Mouse (Mus musculus) lung, embryonic 15.5 days (tissue): Measurements from ENCODE around the gene Nutm1. TPM values are rescaled to one million over a fixed set of nuclear protein-coding genes. Genes with fewer than 3 reads are reported as not detected.
A peak's percentile ranks its signal among the peaks of the same experiment; 100 is the strongest.

Source experiments
- ATAC-seq: fragments of 200-750 bp; cut with Nextera tagmentation; 2 replicates; pipeline ENCODE4 v1.8.0; 2017; ENCODE audit warnings: moderate number of reproducible peaks, borderline replicate concordance; ENCODE audit not compliant: low FRiP score, low TSS enrichment; ENCODE audit errors: extremely low read depth
- H3K27ac ChIP-seq: fragments of 300-500 bp; sonication (generic); 2 replicates; pipeline ENCODE4 v1.5.1; 2015; ENCODE audit warnings: moderate library complexity, mild to moderate bottlenecking, inconsistent platforms
- H3K27me3 ChIP-seq: fragments of 300-500 bp; sonication (generic); 2 replicates; pipeline ENCODE4 v1.6.1; 2015; ENCODE audit warnings: inconsistent platforms
- H3K36me3 ChIP-seq: fragments of 300-500 bp; sonication (generic); 2 replicates; pipeline ENCODE4 v1.6.1; 2015; ENCODE audit warnings: inconsistent platforms
- H3K4me1 ChIP-seq: fragments of 300-500 bp; sonication (generic); 2 replicates; pipeline ENCODE4 v1.6.1; 2015; ENCODE audit warnings: inconsistent platforms
- H3K4me2 ChIP-seq: fragments of 300-500 bp; sonication (generic); 2 replicates; pipeline ENCODE4 v1.6.1; 2015; ENCODE audit warnings: inconsistent platforms, mild to moderate bottlenecking, moderate library complexity
- H3K4me3 ChIP-seq: fragments of 300-500 bp; sonication (generic); 2 replicates; pipeline ENCODE4 v1.5.1; 2015; ENCODE audit warnings: mild to moderate bottlenecking, inconsistent platforms
- H3K9ac ChIP-seq: fragments of 300-500 bp; sonication (generic); 2 replicates; pipeline ENCODE4 v1.6.1; 2015; ENCODE audit warnings: inconsistent platforms
- H3K9me3 ChIP-seq: fragments of 300-500 bp; sonication (generic); 2 replicates; pipeline ENCODE4 v1.6.1; 2016; ENCODE audit warnings: inconsistent platforms
- WGBS: fragments of 180-500 bp; shearing (Covaris S2); methylation state at CpG from one replicate; pipeline ENCODE4 v1.1.7; 2015; 5-methylcytosine and 5-hydroxymethylcytosine counted together
- polyA plus RNA-seq: library from polyadenylated mRNA; unstranded; fragments of >200 nt; fragmentation: Nextera tagmentation; extraction: Ambion mirVana; gene quantifications from 2 replicates; pipeline ENCODE4 v1.2.1, GENCODE M21; 2015

Gene Nutm1
- polyA plus RNA-seq, 1 experiment from 2014 or later, result not detected

DNA sequence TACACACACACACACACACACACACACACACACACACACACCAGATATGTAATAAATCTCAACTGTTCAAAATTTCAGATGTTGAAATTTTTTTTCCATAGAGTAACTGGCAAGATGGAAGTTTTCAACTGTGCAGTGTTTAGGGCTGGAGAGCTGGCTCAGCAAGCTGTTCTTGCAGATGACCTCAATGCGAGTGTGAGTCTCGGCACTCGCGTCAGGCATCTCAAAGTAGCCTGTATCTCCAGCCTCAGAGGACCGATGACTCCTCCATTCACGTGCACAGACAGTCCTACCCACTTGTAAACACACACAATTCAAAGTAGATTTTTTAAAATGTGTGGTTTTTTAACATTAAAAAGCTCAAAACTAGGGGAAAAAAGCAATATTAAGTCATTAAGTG lies 14.4 kb upstream of the Nutm1 start:
- Histone ChIP-seq H3K4me3 (no peak overlapping the region), H3K36me3 (no peaks in the 10 kb centered on the region), H3K9ac (no peak overlapping the region), H3K4me1 (no peaks in the 10 kb centered on the region), H3K9me3 (no peaks in the 10 kb centered on the region), H3K27me3 (no peaks in the 10 kb centered on the region), H3K27ac (no peak overlapping the region), H3K4me2 (no peak overlapping the region)
- 84% methylated on average over 6 of the region's 6 CpGs for WGBS
- no peak for ATAC-seq

DNA sequence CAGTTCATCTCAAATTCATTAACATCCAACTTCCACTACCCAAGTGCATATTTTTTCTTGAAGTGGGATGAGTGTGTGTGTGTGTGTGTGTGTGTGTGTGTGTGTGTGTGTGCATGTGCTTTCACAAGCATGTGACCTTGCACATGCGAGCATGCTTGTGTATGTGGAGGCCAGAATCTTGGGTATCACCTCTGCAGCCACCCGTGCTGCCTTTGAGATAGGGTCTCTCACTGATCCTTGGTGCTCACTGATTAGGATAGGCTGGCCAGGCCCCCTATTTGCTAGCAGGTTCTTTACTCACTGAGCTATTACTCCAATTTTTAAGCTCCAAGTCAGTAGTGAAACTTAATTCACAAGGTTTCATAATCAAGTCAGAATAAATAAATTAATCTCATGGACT lies 13.8 kb upstream of the Nutm1 start:
- no peaks in the 10 kb centered on the region for H3K36me3 ChIP-seq
- H3K4me1 ChIP-seq, result no peaks in the 10 kb centered on the region
- H3K27me3 ChIP-seq, result no peaks in the 10 kb centered on the region
- no peak overlapping the region for H3K27ac ChIP-seq
- no peak overlapping the region for H3K4me2 ChIP-seq
- H3K4me3 ChIP-seq, result no peak overlapping the region
- WGBS, result 82% methylated on average over 2 of the region's 2 CpGs
- no peak for ATAC-seq
- H3K9me3 ChIP-seq, result no peaks in the 10 kb centered on the region
- H3K9ac ChIP-seq, result no peak overlapping the region

DNA sequence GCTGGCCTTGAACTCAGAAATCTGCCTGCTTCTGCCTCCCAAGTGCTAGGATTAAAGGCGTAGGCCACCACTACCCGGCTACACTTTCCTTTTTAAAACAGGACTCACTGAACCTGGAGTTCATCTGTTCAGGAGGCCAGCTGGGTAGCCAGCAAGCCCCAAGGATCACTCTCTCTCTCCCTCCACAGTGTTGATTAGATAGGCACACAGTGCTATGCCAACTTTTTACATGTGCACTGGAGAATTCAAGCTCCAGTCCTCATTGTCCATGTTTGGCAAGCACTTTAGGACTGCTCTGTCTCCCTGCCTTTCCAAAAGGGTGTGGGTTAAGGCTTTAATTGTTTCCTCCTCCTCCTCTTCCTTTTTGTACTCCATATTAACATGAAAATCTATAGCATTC lies 10.9 kb upstream of the Nutm1 start:
- H3K27ac ChIP-seq, result no peak overlapping the region
- peaks cover 12% of the 10 kb centered on the region for H3K4me1 ChIP-seq
- ATAC-seq, result no peak
- 86% methylated on average over 2 of the region's 2 CpGs for WGBS
- no peaks in the 10 kb centered on the region for H3K27me3 ChIP-seq
- no peaks in the 10 kb centered on the region for H3K9me3 ChIP-seq
- H3K9ac ChIP-seq, result no peak overlapping the region
- H3K4me2 ChIP-seq, result no peak overlapping the region
- no peak overlapping the region for H3K4me3 ChIP-seq
- no peaks in the 10 kb centered on the region for H3K36me3 ChIP-seq

DNA sequence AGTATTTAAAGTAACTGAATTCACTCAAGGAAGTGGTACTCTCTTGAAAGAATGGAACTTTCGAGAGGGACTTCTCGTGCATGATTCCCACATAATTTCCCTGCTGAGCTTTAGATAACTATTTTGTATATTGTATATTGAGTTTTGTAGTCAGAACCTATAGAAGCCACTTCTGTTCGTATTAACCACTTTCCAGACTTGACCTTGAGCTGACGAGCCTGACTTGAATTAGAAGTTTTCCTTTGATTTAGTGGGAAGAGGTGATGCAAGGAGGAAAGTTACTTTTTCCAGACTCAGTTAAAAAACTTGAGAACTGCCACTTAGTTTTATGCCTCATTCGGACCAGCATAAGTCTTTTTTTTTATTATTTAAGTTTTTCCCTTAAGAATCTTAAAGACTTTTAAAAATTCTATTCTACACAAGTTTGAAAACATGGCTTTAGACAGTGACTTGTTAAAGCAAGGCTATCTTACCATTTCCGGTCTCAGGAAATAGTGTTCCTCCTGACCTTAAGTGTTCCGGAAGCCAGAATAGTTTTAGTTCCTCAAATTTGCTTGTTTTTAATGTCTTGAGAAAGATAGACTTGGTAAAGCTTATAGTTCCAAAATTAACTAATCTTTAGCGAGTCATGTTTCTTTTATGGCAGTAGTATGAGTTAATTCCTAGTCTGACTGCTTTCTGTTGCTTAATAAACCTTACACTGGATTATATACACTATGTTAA lies 8.6 kb upstream of the Nutm1 start:
- Histone ChIP-seq H3K9me3 (no peaks in the 10 kb centered on the region), H3K27ac (no peak overlapping the region), H3K36me3 (no peaks in the 10 kb centered on the region), H3K9ac (no peak overlapping the region), H3K4me1 (peaks cover 23% of the 10 kb centered on the region), H3K4me2 (peak overlapping the region; percentile 91), H3K4me3 (peak overlapping the region; percentile 82; the same call in 1 of the 2 replicates), H3K27me3 (no peaks in the 10 kb centered on the region)
- ATAC-seq, result no peak
- WGBS, result 74% methylated on average over 8 of the region's 8 CpGs

DNA sequence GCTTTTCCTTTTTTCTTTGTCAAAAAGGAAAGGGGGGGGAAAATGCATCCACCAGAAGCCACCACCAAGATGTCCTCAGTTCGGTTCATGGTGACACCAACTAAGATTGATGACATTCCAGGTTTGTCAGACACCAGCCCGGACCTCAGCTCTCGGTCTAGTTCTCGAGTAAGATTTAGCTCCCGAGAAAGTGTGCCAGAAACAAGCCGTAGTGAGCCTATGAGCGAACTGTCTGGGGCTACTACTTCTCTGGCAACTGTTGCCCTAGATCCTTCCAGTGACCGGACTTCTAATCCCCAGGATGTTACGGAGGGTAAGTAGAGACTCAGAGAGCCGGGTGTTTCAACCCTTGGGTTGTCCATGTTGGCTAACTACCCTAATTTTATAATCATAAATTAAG lies 7.7 kb upstream of the Nutm1 start:
- Histone ChIP-seq H3K36me3 (no peaks in the 10 kb centered on the region), H3K4me2 (peak overlapping the region; percentile 91), H3K27me3 (no peaks in the 10 kb centered on the region), H3K9me3 (no peaks in the 10 kb centered on the region), H3K4me3 (peak overlapping the region; percentile 82), H3K27ac (no peak overlapping the region), H3K4me1 (peaks cover 23% of the 10 kb centered on the region), H3K9ac (peak overlapping the region; percentile 66; the same call in 1 of the 2 replicates)
- 27% methylated on average over 10 of the region's 10 CpGs for WGBS
- ATAC-seq, result no peak

DNA sequence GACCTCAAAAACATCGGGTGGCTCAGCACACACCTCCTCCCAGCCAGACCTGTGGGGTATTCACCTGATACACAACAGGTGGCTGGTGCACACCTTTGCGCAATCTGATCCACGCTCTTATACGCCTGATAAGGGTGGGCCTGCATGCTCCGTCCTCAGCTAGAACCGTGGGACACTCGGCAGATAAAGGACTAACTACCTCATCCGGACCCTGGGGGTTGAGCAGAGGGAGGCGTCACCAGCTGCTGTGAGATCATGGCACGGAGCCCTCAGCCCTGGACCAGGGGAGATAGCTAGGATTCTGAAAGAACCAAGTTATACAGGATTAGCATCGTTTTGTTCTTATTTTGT lies 7.1 kb upstream of the Nutm1 start, which contains the start of gene Gm21985:
TSS of gene Gm21985 (plus strand) at position 73 of the 351 bp plus-strand sequence.
- Histone ChIP-seq H3K27me3 (no peaks in the 10 kb centered on the region), H3K9ac (peak within 1 kb of the TSS; percentile 66), H3K4me3 (peak within 1 kb of the TSS; percentile 82), H3K9me3 (no peaks in the 10 kb centered on the region), H3K36me3 (no peaks in the 10 kb centered on the region), H3K4me1 (peaks cover 23% of the 10 kb centered on the region), H3K27ac (peak within 1 kb of the TSS; percentile 84), H3K4me2 (peak within 1 kb of the TSS; percentile 91)
- WGBS, result 2% methylated on average over 11 of the region's 11 CpGs
- ATAC-seq, result peak; percentile 13

DNA sequence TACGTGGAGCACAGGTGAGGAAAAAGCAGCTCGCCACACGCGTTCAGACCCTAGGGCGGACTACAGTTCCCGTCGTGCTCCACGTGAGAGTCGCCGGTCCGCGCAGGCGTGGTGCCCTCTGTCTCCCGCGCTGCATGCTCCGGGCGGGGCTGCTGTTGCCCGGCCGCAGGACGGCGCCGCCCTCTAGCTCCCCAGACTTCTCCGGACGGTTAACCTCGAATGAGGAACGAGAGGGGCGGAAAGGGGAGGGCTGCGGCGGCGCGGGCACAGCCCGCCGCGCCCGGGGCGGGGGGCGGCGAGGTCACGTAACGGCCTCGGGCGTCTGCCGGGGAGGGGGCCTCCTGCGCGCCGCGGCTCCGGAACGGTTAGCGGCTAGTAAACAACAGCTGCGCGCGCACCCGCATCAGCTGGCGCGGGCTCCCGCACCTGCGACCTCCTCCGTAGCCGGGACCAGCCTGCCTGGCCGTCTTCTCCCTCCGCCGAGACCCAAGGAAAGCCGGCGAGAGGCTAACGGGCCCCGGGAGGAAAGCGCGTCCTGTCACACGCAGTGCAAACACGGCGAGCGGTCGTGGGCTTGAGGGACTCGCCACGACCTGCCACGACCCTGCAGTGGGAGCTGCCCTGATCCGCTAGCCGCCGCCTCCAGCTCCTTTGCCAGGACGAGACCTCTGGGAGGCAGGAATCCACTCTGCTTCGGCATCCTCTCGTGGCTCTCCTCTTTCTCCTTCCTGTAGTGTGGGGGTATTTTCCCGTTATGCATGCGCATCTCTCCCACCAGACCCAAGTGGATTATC lies 6.6 kb upstream of the Nutm1 start, which contains the start of gene Slc12a6:
TSS of gene Slc12a6 (plus strand) at position 378 of the 794 bp plus-strand sequence.
- ATAC-seq, result peak; percentile 97
- Histone ChIP-seq H3K27ac (peak within 1 kb of the TSS; percentile 84), H3K27me3 (no peaks in the 10 kb centered on the region), H3K4me1 (peaks cover 23% of the 10 kb centered on the region), H3K9ac (peak within 1 kb of the TSS; percentile 66), H3K9me3 (no peaks in the 10 kb centered on the region), H3K4me2 (peak within 1 kb of the TSS; percentile 91), H3K36me3 (no peaks in the 10 kb centered on the region), H3K4me3 (peak within 1 kb of the TSS; percentile 82)
- WGBS, result under 1% methylated on average over 83 of the region's 85 CpGs

DNA sequence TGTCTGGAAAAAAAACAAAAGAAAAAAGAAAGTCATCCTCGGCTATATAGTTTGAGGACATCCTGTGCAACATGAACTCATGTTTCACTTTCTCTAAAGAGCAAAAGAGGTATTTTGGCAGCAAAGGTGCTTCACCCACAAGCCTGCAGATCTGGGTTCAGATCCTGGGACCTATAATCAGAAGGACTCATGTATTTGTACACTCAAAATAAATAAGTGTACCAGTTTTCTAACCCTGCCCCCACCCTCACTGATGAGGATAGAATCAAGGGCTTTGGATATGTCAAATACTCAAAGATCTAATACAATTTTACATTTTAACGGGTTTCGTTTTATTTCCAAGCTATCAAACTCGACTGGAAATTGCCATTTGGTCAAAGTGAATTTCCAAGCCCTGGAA lies 5.3 kb upstream of the Nutm1 start:
- Histone ChIP-seq H3K27ac (no peak overlapping the region), H3K4me3 (no peak overlapping the region), H3K9ac (no peak overlapping the region), H3K9me3 (no peaks in the 10 kb centered on the region), H3K27me3 (no peaks in the 10 kb centered on the region), H3K36me3 (no peaks in the 10 kb centered on the region), H3K4me2 (no peak overlapping the region), H3K4me1 (peaks cover 23% of the 10 kb centered on the region)
- ATAC-seq, result no peak
- 70% methylated on average over 4 of the region's 4 CpGs for WGBS

DNA sequence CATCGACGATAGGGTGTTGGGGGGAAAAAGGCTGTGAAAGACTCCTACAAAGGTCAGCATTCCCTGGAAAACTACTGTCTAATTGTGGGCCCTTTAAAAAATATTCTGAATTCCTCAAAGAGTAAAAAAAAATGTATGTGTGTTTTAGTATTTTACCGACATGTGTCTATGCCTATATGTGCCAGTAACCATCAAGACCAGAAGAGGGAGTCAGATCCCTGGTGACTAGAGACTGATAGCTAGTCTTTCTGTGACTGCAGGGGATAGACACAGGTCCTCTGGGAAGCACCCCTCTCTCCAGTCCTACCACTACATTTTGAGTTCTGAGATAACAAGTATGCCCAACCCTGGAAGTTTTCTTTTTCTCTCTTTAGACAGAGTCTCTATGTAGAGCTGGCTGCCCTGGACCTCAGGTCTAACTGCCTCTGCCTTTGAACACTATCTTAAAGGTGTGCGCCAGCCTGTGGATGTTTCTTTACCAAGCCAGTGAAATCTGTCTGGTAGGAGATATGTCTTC lies 3.7 kb upstream of the Nutm1 start:
- H3K27me3 ChIP-seq, result no peaks in the 10 kb centered on the region
- no peak for ATAC-seq
- H3K4me2 ChIP-seq, result peak overlapping the region; percentile 65
- H3K4me1 ChIP-seq, result peaks cover 23% of the 10 kb centered on the region
- peak overlapping the region; percentile 59; the same call in 1 of the 2 replicates for H3K9ac ChIP-seq
- no peak overlapping the region for H3K27ac ChIP-seq
- H3K36me3 ChIP-seq, result no peaks in the 10 kb centered on the region
- peak overlapping the region; percentile 62 for H3K4me3 ChIP-seq
- H3K9me3 ChIP-seq, result no peaks in the 10 kb centered on the region
- 30% methylated on average over 4 of the region's 4 CpGs for WGBS

DNA sequence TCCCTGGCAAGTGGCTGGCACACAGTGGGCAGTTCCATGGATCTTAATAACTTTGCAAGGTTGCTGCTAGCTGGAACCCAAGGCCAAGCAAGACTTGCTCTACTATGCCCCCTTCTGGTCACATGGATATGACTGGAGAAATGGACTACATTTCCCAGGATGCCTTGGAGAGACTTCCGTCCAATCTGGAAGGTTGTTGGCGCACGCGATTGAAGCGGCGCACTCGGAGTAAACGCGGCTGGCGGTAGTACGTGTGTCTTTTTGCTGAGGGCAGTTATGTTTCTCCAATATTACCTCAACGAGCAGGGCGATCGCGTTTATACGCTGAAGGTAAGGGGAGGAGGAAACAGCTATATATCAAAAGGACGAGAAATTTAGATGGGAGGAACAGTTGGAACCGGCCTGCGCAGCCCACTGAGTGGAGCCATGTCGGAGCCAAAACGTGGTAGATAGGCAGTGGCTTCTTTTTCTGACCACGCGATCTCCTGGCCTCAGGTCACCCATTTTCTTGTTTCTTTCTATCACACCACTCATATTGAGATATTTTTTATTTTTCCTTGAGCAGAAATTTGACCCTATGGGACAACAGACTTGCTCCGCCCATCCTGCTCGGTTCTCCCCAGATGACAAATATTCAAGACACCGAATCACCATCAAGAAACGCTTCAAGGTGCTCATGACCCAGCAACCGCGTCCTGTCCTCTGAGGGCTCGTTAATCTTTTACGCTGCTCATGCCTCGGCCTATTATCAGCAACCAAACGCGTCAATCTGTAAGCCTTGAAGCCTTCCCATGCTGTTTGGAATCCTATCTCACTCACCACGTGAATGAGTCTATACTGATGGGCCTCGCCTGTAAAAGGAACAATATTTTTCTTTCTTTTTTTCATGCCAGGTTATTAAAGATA lies 2.9 kb upstream of the Nutm1 start, which contains the start of gene Nop10:
TSS of gene Nop10 (plus strand) at position 179 of the 906 bp plus-strand sequence.
- peaks cover 22% of the 10 kb centered on the region for H3K4me1 ChIP-seq
- H3K36me3 ChIP-seq, result no peaks in the 10 kb centered on the region
- under 1% methylated on average over 36 of the region's 36 CpGs for WGBS
- H3K9ac ChIP-seq, result peak within 1 kb of the TSS; percentile 59
- H3K27ac ChIP-seq, result peak within 1 kb of the TSS; percentile 62
- ATAC-seq, result peak; percentile 62; the same call in 1 of the 2 replicates
- peak within 1 kb of the TSS; percentile 62 for H3K4me3 ChIP-seq
- no peaks in the 10 kb centered on the region for H3K9me3 ChIP-seq
- no peaks in the 10 kb centered on the region for H3K27me3 ChIP-seq
- peak within 1 kb of the TSS; percentile 65 for H3K4me2 ChIP-seq
